Mouse (Mus musculus): ENCODE measurements around the gene Bbs1. TPM values are rescaled to one million over a fixed set of nuclear protein-coding genes. Genes with fewer than 3 reads are reported as not detected.
A peak's percentile ranks its signal among the peaks of the same experiment; 100 is the strongest.
"Not testable (repeated sequence)": the region's sequence is repeated elsewhere in the genome, so short reads cannot be mapped to it uniquely, and the experiment has no call there.

The Bbs1 gene
- total RNA-seq (2021): 1 to 10 TPM; 3.0 to 3.1 TPM
- long read RNA-seq, experiment 1: 0 reads
- long read RNA-seq, experiment 2: 0 reads

GRCm38 (mm10) chr19:4905979-4906794 is at the start of gene Bbs1:
Gene Bbs1 (minus strand): TSS chr19:4906628.
- DNase-seq: peak; percentile 80
- intact Hi-C loops (cut with DNase I; ENCODE audit: low total_unique reads): no loop called here

GRCm38 (mm10) chr19:4948641-4949040 is 42.2 kb upstream of the Bbs1 start:
- intact Hi-C loops (cut with DNase I; ENCODE audit: low total_unique reads); DNase-seq: not testable (repeated sequence)

GRCm38 (mm10) chr19:4945540-4945939 is 39.1 kb upstream of the Bbs1 start:
- DNase-seq: no peak
- intact Hi-C loops (cut with DNase I; ENCODE audit: low total_unique reads): no loop called here

GRCm38 (mm10) chr19:4943253-4943588 is 36.8 kb upstream of the Bbs1 start:
- DNase-seq: no peak
- intact Hi-C loops (cut with DNase I; ENCODE audit: low total_unique reads): no loop called here

- peak; percentile 86 for DNase-seq
- intact Hi-C loops (cut with DNase I; ENCODE audit: low total_unique reads): no loop called here
These were observed 36.3 kb upstream of the Bbs1 start, which contains the start of gene Peli3 for GRCm38 (mm10) chr19:4942551-4943252. Gene Peli3 (minus strand): TSS chr19:4943127.

GRCm38 (mm10) chr19:4937444-4938310 is 31.2 kb upstream of the Bbs1 start:
- intact Hi-C loops (cut with DNase I; ENCODE audit: low total_unique reads): no loop called here
- DNase-seq: peak; percentile 34

GRCm38 (mm10) chr19:4936896-4937295 is 30.5 kb upstream of the Bbs1 start:
- intact Hi-C loops (cut with DNase I; ENCODE audit: low total_unique reads): no loop called here
- no peak for DNase-seq

GRCm38 (mm10) chr19:4928781-4929180 is 22.4 kb upstream of the Bbs1 start:
- peak; percentile 60 for DNase-seq
- intact Hi-C loops (cut with DNase I; ENCODE audit: low total_unique reads): no loop called here

- DNase-seq: peak; percentile 100
- intact Hi-C loops (cut with DNase I; ENCODE audit: low total_unique reads): no loop called here
These were observed 21.6 kb upstream of the Bbs1 start, which contains the start of gene Dpp3 for GRCm38 (mm10) chr19:4927904-4928531. Gene Dpp3 (minus strand): TSS chr19:4928287.

GRCm38 (mm10) chr19:4925121-4925860 is 18.9 kb upstream of the Bbs1 start:
- no peak for DNase-seq
- intact Hi-C loops (cut with DNase I; ENCODE audit: low total_unique reads): no loop called here

- intact Hi-C loops (cut with DNase I; ENCODE audit: low total_unique reads): no loop called here
These were observed 13.2 kb upstream of the Bbs1 start for GRCm38 (mm10) chr19:4919652-4920051.

GRCm38 (mm10) chr19:4916827-4917226 is 10.4 kb upstream of the Bbs1 start:
- intact Hi-C loops (cut with DNase I; ENCODE audit: low total_unique reads): no loop called here
- no peak for DNase-seq

More at GRCm38 (mm10) chr19:4919652-4920051, 13.2 kb upstream of the Bbs1 start:
- DNase-seq: no peak

GRCm38 (mm10) chr19:4915924-4916603 is 9.6 kb upstream of the Bbs1 start:
- DNase-seq: no peak
- intact Hi-C loops (cut with DNase I; ENCODE audit: low total_unique reads): no loop called here

- DNase-seq: no peak
- intact Hi-C loops (cut with DNase I; ENCODE audit: low total_unique reads): no loop called here
These were observed 2.9 kb upstream of the Bbs1 start for GRCm38 (mm10) chr19:4909376-4909775.

GRCm38 (mm10) chr19:4908107-4908506 is 1.7 kb upstream of the Bbs1 start:
- DNase-seq: no peak
- intact Hi-C loops (cut with DNase I; ENCODE audit: low total_unique reads): no loop called here

GRCm38 (mm10) chr19:4899888-4900287 is 6.5 kb downstream of the Bbs1 start:
- intact Hi-C loops (cut with DNase I; ENCODE audit: low total_unique reads): no loop called here
- DNase-seq: no peak

- no peak for DNase-seq
- intact Hi-C loops (cut with DNase I; ENCODE audit: low total_unique reads): no loop called here
These were observed 7.5 kb downstream of the Bbs1 start for GRCm38 (mm10) chr19:4898972-4899371.
